Mouse (Mus musculus) embryonic facial prominence, embryonic 15.5 days (tissue): Measurements from ENCODE around the gene H2afy. TPM values are rescaled to one million over a fixed set of nuclear protein-coding genes. Genes with fewer than 3 reads are reported as not detected.

Experiments
- ATAC-seq: fragments of 200-750 bp; cut with Nextera tagmentation; 2 replicates; pipeline ENCODE4 v1.8.0; 2017; ENCODE audit warnings: low read depth, moderate TSS enrichment; ENCODE audit not compliant: insufficient number of reproducible peaks, low FRiP score, low TSS enrichment
- H3K27ac ChIP-seq: fragments of 300-500 bp; sonication (generic); replicated peaks from 2 replicates; pipeline ENCODE4 v1.5.1; 2015; ENCODE audit warnings: mild to moderate bottlenecking, inconsistent platforms
- H3K27me3 ChIP-seq: fragments of 300-500 bp; sonication (generic); 2 replicates; pipeline ENCODE4 v1.6.1; 2015; ENCODE audit warnings: inconsistent platforms
- H3K36me3 ChIP-seq: fragments of 300-500 bp; sonication (generic); 2 replicates; pipeline ENCODE4 v1.6.1; 2015; ENCODE audit warnings: mild to moderate bottlenecking, inconsistent platforms
- H3K4me1 ChIP-seq: fragments of 300-500 bp; sonication (generic); 2 replicates; pipeline ENCODE4 v1.6.1; 2015; ENCODE audit warnings: inconsistent platforms
- H3K4me2 ChIP-seq: fragments of 300-500 bp; sonication (generic); replicated peaks from 2 replicates; pipeline ENCODE4 v1.6.1; 2015; ENCODE audit warnings: mild to moderate bottlenecking, inconsistent platforms
- H3K4me3 ChIP-seq: fragments of 300-500 bp; sonication (generic); replicated peaks from 2 replicates; pipeline ENCODE4 v1.5.1; 2015; ENCODE audit warnings: mild to moderate bottlenecking, inconsistent platforms
- H3K9ac ChIP-seq: fragments of 300-500 bp; sonication (generic); 2 replicates; pipeline ENCODE4 v1.6.1; 2015; ENCODE audit warnings: inconsistent platforms
- H3K9me3 ChIP-seq: fragments of 300-500 bp; sonication (generic); replicated peaks from 2 replicates; pipeline ENCODE4 v1.6.1; 2016; ENCODE audit warnings: inconsistent platforms
- WGBS: fragments of 180-500 bp; shearing (Covaris S2); methylation state at CpG from one replicate; pipeline ENCODE4 v1.1.7; 2015; 5-methylcytosine and 5-hydroxymethylcytosine counted together
- polyA plus RNA-seq: library from polyadenylated mRNA; unstranded; fragments of >200 nt; fragmentation: Nextera tagmentation; extraction: Ambion mirVana; gene quantifications from 2 replicates; pipeline ENCODE4 v1.2.1, GENCODE M21; 2015

Gene H2afy
- polyA plus RNA-seq, 1 experiment from 2014 or later, result 292 TPM

DNA sequence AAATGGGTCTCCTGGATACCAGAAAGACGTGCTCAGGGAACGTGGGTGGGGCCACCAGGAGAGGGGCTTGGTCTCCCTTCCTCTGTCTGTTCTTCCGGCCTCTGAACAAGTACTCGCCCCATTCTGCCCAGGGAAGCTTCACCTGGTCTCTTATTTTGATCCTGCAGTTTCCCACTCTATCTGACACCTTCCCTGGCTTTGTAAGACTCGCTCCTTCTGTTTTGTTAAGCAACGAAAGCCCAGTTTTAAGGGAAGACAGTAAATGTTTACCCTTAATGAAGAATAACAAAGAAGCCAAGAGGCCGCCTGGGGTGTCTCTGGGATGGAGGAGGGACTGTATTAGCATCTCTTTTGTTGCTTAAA lies 7.0 kb upstream of the H2afy start:
- Histone ChIP-seq H3K27ac (no peak overlapping the region), H3K9ac (no peak overlapping the region), H3K4me1 (no peaks in the 10 kb centered on the region), H3K4me2 (no peak overlapping the region), H3K36me3 (no peaks in the 10 kb centered on the region), H3K27me3 (no peaks in the 10 kb centered on the region), H3K9me3 (no peaks in the 10 kb centered on the region), H3K4me3 (no peak overlapping the region)
- ATAC-seq, result no peak
- 36% methylated on average over 7 of the region's 7 CpGs for WGBS

DNA sequence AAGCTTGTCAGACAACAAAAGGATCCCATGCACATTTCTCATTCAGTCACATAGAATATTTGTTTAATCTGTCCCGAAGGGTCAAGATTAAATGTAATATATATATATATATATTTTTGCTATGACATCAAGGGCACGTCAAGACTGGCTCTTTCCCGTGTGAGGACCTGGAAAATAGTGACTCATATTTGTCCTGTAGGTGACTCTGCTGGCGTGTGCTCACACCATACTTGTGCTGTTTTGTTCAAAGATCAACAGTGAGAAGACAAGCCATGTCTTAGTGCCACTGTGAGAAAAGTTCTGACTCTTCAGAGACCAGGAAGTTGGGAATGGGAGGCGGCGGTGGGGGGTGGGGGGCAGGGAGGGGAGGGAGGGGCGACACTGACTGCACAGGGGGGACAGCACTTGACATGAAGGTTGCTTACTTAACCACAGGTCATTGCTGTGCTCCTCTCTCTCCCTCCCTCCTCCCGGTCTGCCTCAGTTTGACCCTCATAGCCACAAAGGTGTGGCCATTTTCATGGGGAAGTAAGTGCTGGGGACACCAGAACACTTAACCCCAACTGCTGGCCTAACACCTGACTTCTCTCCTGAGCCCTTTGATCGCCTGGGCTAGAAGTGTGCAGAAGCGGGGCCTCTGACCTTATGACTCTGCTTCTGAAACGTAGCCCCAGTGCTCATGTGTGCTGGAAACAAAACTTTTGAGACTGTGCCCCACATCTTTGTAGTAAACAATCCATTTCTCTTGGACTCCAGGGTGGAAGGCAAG lies 6.4 kb upstream of the H2afy start:
- no peak overlapping the region for H3K9ac ChIP-seq
- H3K4me2 ChIP-seq, result no peak overlapping the region
- no peaks in the 10 kb centered on the region for H3K9me3 ChIP-seq
- ATAC-seq, result no peak
- H3K36me3 ChIP-seq, result no peaks in the 10 kb centered on the region
- no peak overlapping the region for H3K27ac ChIP-seq
- no peak overlapping the region for H3K4me3 ChIP-seq
- 28% methylated on average over 11 of the region's 11 CpGs for WGBS
- H3K4me1 ChIP-seq, result no peaks in the 10 kb centered on the region
- no peaks in the 10 kb centered on the region for H3K27me3 ChIP-seq

DNA sequence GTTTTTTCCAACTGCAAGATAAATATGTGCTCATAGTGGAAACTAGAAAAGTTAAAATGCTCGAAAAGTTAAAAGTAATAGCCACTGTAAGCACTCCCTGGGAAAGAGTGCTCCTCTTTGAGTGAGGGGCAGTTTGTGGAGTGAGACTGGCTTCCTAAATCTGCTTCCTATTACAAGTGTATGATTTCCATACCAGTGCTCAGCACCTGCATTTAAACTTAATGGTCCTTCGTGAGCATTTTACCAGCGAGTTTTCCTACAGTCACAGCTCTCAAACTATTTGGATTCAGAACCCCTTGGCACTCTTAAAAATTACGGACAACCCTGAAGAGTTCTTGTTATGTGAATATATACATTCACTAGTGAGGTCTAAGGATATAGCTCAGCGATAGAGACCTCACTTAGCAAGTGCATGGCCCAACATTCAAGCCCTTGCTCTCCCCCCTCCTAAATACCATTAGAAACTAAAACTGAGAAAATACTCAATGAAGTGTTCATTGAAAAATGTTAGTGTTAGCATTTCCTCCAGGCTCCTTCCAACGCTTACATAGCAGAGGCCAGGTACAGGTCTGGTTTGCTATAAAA lies 3.1 kb upstream of the H2afy start:
- 43% methylated on average over 6 of the region's 6 CpGs for WGBS
- no peak for ATAC-seq
- H3K4me1 ChIP-seq, result peaks cover 9% of the 10 kb centered on the region
- H3K9me3 ChIP-seq, result no peaks in the 10 kb centered on the region
- no peak overlapping the region for H3K4me3 ChIP-seq
- no peak overlapping the region for H3K4me2 ChIP-seq
- H3K36me3 ChIP-seq, result no peaks in the 10 kb centered on the region
- no peak overlapping the region for H3K27ac ChIP-seq
- no peak overlapping the region for H3K9ac ChIP-seq
- no peaks in the 10 kb centered on the region for H3K27me3 ChIP-seq

DNA sequence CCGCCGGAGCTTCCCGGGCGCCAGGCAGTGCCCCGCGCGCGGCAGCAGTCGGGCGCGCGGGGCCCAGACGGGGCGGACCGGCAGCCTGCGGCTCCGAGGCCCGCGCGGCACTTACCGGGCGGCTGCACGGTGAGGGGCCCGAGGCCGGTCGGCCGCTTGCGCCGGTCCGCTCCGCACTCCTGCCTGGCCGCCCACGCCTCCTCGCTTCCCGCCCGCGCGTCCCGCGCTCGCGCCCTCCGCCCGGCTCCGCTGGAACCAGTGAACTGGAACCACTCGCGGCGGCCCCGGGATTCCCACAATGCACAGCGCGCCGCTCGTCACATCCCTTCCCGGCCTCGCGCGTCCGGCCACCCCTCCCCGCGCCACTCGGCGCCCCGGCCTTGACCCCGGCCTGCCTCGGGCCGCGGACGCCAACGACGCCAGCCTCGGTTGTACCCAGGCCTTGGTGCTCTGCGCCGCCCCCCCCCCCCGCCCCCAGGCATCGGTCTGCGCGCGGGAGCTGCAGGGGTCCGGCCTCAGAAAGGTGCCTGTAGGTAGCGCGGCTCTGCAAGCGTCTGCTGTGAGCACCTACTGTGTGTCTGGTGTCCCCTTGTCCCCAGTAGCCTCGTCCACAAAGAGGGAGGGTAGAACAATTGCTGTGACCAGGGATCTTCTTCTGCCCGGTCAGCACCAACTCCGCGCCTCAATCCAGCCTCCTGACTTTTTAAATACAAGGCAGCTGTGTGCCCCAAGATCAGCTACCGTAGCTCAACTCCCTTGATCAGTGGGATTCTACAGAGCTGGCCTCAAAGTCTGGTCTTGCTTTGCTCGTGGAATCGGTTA lies 719 bp downstream of the H2afy start:
- H3K36me3 ChIP-seq, result peaks cover 11% of the 10 kb centered on the region; the same call in 1 of the 2 replicates
- no peaks in the 10 kb centered on the region for H3K9me3 ChIP-seq
- peak; percentile 84 for ATAC-seq
- H3K4me3 ChIP-seq, result peak overlapping the region; percentile 94
- H3K27ac ChIP-seq, result peak overlapping the region; percentile 87
- peak overlapping the region; percentile 95 for H3K9ac ChIP-seq
- under 1% methylated on average over 55 of the region's 89 CpGs for whole genome bisulfite sequencing
- no peaks in the 10 kb centered on the region for H3K27me3 ChIP-seq
- peak overlapping the region; percentile 67 for H3K4me2 ChIP-seq
- H3K4me1 ChIP-seq, result peaks cover 35% of the 10 kb centered on the region

DNA sequence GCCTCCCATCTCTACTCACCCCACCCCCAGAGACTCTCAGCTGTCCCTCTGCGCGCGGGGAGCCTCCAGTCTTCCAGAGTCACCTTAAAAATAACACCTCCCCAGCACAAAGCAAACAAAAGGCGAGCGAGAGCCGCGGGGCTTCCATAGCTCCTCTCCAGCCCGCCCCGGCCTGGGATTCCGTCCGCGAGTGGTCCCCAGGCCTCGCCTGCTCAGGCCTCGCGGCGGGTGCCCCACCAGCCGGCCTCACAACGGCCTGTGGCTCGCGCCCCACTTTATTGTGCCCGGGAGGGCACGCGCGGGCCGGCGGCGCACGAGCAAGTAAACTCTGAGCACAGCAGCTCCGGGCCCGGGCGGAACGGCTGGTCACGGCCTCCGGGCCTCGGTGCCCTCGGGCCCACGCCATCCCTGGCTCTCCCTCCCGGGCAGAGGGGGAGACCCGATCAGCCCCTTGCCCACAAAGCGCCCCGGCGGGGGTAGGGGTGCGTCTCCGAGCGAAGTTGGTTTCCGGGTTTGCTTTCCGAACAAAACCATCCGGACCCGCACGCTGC lies 1.5 kb downstream of the H2afy start:
- Histone ChIP-seq H3K4me3 (peak overlapping the region; percentile 94), H3K27me3 (no peaks in the 10 kb centered on the region), H3K36me3 (peaks cover 18% of the 10 kb centered on the region; the same call in 1 of the 2 replicates), H3K4me2 (peak overlapping the region; percentile 67), H3K9me3 (no peaks in the 10 kb centered on the region), H3K4me1 (peaks cover 35% of the 10 kb centered on the region), H3K9ac (peak overlapping the region; percentile 95), H3K27ac (peak overlapping the region; percentile 87)
- peak; percentile 49 for ATAC-seq
- WGBS, result under 1% methylated on average over 47 of the region's 50 CpGs

DNA sequence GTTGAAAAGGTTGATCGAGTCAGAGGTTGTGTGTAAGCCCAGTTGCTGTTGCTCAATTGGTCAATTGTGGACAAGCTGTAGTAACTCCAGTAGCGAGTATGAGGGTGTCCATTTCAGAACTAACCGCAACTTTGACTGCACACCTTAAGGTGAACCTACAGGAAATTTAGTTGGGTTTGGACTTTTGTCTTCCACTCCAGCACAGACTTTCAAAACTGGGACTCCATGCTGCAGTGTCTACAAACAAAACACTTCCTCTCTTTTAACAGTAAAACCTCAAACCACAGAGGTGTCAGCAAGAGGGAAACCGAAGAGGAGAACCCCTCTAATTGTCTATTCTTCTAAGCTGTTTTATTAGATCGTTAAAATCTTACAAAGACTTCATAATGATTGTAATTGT lies 2.1 kb downstream of the H2afy start:
- no peak overlapping the region for H3K27ac ChIP-seq

DNA sequence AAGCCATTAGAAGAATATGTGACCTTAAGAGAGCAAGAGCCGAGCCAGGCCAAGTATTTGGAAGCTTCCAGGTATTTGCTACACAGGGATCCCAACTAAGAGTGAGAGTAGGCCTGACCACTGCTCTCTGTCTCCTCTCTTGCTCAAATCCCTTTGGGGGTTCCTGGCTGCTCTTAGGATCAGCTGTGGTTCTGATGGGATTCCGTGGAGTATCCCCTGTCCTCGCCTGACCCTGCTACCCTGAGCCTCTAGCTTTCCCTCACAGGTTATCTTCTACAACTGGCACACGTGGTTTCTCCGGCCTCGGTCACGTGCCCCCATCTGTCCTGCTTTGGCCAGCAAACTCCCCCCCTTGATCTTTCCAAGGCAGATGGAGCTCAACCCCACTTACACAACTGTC lies 3.2 kb downstream of the H2afy start:
- WGBS, result 82% methylated on average over 7 of the region's 7 CpGs
- Histone ChIP-seq H3K4me1 (peaks cover 35% of the 10 kb centered on the region), H3K27me3 (no peaks in the 10 kb centered on the region), H3K9ac (no peak overlapping the region), H3K4me3 (no peak overlapping the region), H3K36me3 (peaks cover 26% of the 10 kb centered on the region), H3K9me3 (no peaks in the 10 kb centered on the region), H3K27ac (no peak overlapping the region), H3K4me2 (no peak overlapping the region)
- ATAC-seq, result no peak

More for the DNA sequence above, 2.1 kb downstream of the H2afy start:
- Histone ChIP-seq H3K9ac (0 out of 2 replicates have a peak overlapping the region, but pooled peaks have one; percentile 95), H3K4me1 (peaks cover 35% of the 10 kb centered on the region), H3K9me3 (no peaks in the 10 kb centered on the region), H3K27me3 (no peaks in the 10 kb centered on the region), H3K4me3 (peak overlapping the region; percentile 94), H3K4me2 (peak overlapping the region; percentile 67), H3K36me3 (peaks cover 20% of the 10 kb centered on the region; the same call in 1 of the 2 replicates)
- no peak for ATAC-seq
- 43% methylated on average over 5 of the region's 5 CpGs for WGBS

DNA sequence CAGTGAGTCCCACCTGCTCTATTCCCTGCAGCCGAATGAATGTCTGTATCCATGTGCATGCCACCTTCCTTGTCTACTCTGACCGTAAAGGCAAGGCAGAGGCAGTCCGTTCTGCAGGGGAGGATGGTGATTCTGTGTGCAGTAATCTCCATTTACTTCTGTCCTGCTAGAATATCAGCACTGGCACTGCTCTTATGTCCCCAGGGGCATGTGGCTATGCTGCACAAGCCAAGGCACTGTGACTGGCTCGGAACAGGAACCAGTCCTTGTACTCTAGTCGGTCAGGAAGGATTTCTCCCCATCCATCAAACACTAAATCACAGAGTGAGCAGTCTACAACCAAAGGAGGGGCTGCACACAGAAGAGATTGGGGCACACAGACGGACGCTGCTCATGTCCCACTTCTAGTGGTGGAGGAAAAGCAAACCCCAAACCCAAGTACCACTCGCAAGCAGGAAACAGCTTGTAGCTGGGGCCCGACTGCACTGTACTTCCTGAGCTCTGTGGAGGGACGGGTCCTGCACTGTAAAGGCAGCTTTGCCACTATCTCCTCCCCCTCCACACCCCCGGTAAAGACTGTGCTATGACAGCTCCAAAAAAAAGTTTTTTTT lies 3.7 kb downstream of the H2afy start:
- H3K9me3 ChIP-seq, result no peaks in the 10 kb centered on the region
- H3K27ac ChIP-seq, result no peak overlapping the region
- H3K4me1 ChIP-seq, result peaks cover 35% of the 10 kb centered on the region
- 75% methylated on average over 11 of the region's 11 CpGs for WGBS
- no peaks in the 10 kb centered on the region for H3K27me3 ChIP-seq
- no peak overlapping the region for H3K4me3 ChIP-seq
- no peak overlapping the region for H3K4me2 ChIP-seq
- no peak for ATAC-seq
- H3K9ac ChIP-seq, result no peak overlapping the region
- peaks cover 31% of the 10 kb centered on the region for H3K36me3 ChIP-seq

DNA sequence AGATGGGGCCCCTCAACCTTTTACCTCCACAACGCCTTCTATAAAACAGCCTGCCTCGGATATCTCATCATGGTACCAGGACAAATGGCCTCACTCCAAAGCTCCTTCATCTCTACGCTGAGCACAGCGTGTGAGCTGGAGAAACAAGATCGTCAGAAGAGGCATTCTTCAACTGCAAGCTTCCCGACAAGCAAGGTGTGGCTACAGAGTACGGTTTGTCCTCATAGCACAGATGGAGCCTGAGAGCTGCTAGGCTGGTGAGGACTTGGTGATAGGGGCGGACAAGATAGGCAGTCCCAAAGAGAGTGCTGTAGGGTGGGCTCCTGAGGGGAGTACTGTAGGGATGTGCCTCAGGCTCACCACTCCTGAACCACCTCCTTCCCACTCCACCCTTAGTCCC lies 5.6 kb downstream of the H2afy start:
- H3K36me3 ChIP-seq, result peaks cover 48% of the 10 kb centered on the region
- no peak overlapping the region for H3K4me3 ChIP-seq
- H3K4me2 ChIP-seq, result no peak overlapping the region
- H3K9ac ChIP-seq, result no peak overlapping the region
- H3K9me3 ChIP-seq, result no peaks in the 10 kb centered on the region
- H3K4me1 ChIP-seq, result peaks cover 28% of the 10 kb centered on the region
- no peak overlapping the region for H3K27ac ChIP-seq
- 88% methylated on average over 8 of the region's 8 CpGs for WGBS
- no peak for ATAC-seq
- no peaks in the 10 kb centered on the region for H3K27me3 ChIP-seq

DNA sequence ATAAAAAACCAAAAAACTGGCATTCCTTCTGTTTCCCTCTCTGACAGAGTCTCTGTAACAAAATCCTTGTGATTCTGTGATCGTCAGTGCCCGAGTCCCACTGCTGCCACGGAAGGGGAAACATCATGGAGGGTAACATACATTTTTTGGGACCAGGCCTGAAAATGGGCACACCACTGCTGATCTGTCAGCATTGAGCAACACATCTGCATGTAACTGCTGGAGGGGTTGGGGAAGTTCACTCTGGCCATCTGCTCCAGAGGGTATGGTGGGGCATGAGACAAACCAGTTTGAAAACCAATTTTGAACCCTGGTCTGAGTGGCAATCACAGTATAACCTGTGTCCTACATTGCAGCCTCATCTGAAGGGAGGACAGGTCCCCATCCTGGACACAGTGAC lies 6.6 kb downstream of the H2afy start:
- no peak overlapping the region for H3K4me3 ChIP-seq
- no peak overlapping the region for H3K27ac ChIP-seq
- H3K9ac ChIP-seq, result no peak overlapping the region
- no peak overlapping the region for H3K4me2 ChIP-seq
- no peak for ATAC-seq
- 90% methylated on average over 3 of the region's 3 CpGs for WGBS
- H3K36me3 ChIP-seq, result peaks cover 57% of the 10 kb centered on the region
- no peaks in the 10 kb centered on the region for H3K27me3 ChIP-seq
- H3K4me1 ChIP-seq, result peaks cover 28% of the 10 kb centered on the region
- H3K9me3 ChIP-seq, result no peaks in the 10 kb centered on the region

DNA sequence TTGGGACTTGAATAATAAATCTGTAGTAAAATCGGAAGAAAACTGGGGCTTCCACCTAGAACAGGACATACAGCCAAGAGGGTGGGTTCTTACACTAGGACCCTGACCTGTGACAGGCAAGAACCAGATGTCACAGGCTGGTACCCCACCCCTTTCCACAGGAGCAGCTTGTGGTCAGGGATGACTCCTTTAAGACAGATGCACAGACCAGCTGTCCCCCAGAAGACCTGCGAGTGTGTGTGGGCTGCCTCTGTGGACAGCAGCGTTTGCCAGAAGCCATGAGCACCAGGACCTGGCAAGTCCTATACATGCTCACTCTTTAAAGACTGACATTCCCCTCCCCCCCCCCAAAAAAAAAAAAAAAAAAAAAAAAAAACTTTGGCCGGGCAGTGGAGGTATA lies 7.1 kb downstream of the H2afy start:
- Histone ChIP-seq H3K27ac (no peak overlapping the region), H3K4me3 (no peak overlapping the region), H3K4me2 (no peak overlapping the region), H3K27me3 (no peaks in the 10 kb centered on the region), H3K36me3 (peaks cover 63% of the 10 kb centered on the region), H3K9ac (no peak overlapping the region), H3K4me1 (peaks cover 23% of the 10 kb centered on the region), H3K9me3 (no peaks in the 10 kb centered on the region)
- 83% methylated on average over 4 of the region's 4 CpGs for WGBS
- ATAC-seq, result no peak
